Mouse (Mus musculus): ENCODE results near the gene Gba. TPM values are rescaled to one million over a fixed set of nuclear protein-coding genes. Genes with fewer than 3 reads are reported as not detected.

Gene Gba
- total RNA-seq, 2 experiments from 2014 or later, result 18.2 to 18.6 TPM

GRCm38 (mm10) chr3:89181749-89182500 lies 20.8 kb upstream of the Gba start:
- intact Hi-C loops (cut with DNase I), result no loop called here
- no peak for DNase-seq

DNA sequence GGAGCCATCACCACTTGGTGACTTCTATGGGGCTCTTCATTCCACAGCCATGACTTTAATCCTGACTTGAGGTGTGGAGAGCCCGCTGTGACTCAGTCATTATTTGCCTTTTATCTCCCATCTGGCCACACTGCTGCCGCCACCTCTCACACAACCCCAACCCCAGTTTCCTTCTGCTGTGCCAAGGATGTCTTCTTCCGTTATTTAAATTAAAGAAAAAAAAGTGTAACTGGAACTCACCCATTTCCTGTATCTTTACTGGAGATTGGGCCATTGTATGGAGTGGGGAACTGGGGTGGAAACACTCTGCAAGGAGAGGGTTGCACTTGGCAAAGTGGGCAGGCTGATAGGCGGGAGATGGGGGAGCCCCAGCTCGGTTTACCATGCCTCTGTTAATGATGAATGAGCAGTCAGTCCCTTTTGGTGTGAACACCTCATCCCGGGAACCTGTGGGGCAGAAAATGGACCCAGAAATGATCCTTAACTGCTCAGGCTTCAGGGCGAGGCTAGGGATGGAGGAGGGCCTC lies 20.1 kb upstream of the Gba start:
- intact Hi-C loops (cut with DNase I), result no loop called here
- no peak for DNase-seq

DNA sequence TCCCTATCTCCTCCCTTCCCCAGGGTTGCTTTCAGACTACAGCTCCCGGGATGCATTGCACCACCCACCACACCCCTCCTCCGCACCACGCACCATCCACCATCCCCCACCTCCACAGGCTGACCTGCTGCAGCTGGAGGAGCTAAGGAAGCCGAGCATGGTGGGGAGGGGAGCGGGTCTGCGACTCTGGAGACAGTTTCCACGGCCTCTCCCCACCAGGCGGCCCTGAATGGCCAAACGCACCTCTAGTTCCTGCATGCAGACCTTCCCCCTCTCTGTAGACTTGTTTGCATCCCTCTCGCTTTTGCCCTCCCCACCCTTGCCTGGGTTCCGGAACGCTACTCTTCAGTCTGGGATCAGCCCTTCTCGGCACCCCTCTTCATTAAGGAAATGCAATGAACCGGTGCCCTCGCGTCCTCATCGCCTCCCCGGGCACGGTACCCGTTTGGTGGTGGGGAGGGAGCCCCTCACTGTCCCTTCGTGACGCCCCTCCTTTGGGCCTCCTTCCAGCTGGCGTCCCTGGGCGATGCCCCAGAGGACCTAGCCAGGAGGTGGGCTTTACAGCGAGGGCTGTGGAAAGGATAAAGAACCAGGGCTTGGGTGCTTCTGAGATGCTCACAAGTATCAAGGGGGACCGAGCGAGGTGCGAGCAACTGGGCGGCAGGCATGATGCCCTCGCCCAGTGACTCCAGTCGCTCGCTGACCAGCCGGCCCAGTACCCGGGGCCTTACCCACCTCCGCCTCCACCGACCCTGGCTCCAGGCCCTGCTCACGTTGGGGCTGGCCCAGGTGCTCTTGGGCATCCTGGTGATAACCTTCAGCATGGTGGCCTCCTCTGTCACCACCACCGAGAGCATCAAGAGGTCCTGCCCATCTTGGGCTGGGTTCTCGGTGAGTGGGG lies 19.4 kb upstream of the Gba start, which contains the start of gene Fam189b:
Gene Fam189b, plus strand, starts transcription at position 86 of the 901 bp plus-strand sequence.
- intact Hi-C loops (cut with DNase I), result no loop called here
- peak; percentile 75 to 80 for DNase-seq

DNA sequence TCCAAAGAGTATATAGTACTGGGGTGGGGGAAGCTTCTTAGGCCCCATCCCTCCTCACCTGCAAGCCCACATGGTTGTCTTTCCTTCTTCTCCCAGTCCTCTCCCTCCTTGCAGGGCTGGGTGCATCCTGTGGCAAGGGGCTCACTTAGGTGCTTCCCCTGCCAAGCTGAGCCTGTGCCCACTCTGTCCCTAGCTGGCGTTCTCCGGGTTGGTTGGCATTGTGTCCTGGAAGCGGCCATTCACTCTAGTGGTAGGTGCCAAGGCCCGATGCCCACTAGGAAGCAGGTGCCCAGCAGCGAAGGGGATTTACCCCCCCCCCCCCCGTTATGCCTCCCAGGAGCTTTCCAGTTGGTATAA lies 18.8 kb upstream of the Gba start:
- intact Hi-C loops (cut with DNase I), result no loop called here

GRCm38 (mm10) chr3:89187197-89187596 lies 15.5 kb upstream of the Gba start:
- DNase-seq, result no peak
- intact Hi-C loops (cut with DNase I), result no loop called here

More for the DNA sequence above, 18.8 kb upstream of the Gba start:
- no peak for DNase-seq

GRCm38 (mm10) chr3:89187690-89188477 lies 14.8 kb upstream of the Gba start:
- intact Hi-C loops (cut with DNase I), result no loop called here
- no peak for DNase-seq

- DNase-seq, result no peak
Observed at GRCm38 (mm10) chr3:89188478-89188875, 14.3 kb upstream of the Gba start.

DNA sequence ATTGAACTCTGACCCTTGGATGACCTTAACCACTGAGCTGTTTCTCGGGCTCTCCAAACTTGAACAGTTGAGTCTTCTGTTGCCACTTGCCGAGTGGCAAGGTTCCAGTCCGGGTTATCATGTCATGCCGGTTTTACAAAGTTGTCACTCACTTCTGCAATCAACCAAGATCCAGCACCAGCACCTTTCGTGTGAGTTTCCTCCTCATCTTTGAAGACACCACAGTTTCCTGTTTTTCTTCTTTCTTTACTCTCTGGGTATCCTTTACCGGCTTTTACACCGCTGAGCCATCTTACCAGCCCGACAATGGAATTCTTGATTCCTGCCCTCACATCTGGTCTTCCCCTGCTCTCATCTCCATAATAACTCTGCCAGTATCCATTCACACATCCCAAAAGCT lies 12.3 kb upstream of the Gba start:
- no peak for DNase-seq
- intact Hi-C loops (cut with DNase I), result no loop called here

More at GRCm38 (mm10) chr3:89188478-89188875, 14.3 kb upstream of the Gba start:
- intact Hi-C loops (cut with DNase I), result no loop called here

DNA sequence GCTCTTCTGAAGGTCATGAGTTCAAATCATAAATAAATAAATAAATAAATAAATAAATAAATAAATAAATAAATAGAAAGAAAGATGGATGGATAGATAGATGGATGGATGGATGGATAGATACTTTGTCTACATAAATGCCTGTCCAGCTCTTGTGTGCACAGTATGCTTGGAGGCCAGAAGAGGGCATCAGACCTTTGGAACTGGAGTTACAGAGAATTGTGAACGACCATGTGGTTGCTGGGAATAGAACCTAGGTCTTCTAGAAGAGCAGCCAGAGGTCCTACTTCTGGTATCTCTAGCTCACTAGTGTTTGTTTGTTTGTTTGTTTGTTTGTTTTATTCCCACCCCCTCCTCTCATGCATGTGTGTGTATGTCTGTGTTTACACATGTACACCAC lies 9.4 kb upstream of the Gba start:
- DNase-seq, result no peak
- intact Hi-C loops (cut with DNase I), result no loop called here

DNA sequence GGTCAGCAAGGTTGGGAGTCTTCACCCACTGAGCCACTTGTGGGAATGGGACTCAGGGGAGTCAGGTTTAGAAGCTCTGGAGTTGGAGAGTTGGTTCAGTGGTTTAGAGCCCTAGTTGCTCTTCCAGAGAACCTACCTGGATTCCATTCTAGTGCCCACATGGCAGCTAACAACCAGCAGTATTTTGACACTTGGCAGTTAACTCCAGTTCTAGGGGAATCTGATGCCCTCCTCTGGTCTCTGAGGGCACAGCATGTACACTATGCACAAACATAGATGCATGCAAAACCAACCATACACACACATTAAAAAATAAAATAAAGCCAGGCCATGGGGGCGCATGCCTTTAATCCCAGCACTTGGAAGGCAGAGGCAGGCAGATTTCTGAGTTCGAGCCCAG lies 8.9 kb upstream of the Gba start:
- intact Hi-C loops (cut with DNase I), result no loop called here

DNA sequence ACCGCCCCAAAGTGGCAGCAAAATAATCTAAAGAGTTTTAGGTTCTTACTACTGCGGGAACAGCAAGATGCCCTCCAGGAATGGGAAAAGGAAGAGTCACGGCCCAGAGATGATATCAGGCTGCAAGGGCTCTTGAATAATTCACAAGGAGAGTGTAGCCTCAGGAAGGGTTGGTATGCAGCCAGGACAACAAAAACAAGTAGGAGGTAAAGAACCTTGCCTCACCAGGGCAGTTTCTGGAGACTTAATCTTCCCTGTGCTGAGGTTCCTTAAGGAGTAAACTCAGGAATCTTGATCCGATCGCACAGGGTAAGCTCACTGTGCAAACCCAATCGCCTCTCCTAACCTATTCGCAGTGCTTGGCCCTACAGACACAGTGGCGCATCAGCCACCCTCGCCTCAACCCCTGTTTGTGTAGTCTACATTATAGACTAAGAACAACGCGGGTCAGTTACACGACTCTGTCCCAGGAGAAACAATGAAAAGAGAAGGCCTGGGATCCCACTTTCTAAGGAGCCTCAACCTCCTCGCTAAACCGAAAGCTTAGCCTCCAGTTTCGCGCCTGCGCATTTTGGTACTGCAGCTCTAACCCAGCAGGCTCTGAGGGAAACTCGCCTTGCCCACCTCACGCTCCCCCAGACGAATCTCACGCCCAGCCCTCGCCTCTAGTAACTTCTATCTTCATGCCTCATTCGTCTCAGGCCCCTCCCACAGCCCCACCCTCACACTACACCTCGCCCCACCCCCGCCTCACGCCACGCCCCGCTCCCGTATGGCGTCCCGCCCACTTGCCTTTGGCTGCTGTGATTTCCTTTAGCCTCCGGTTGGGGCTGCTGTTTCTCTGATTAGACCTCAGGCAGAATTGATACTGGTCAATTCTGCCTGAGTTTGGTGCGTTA lies 6.5 kb upstream of the Gba start:
- DNase-seq, result peak; percentile 76 to 87
- intact Hi-C loops (cut with DNase I), result no loop called here

More for the DNA sequence above, 8.9 kb upstream of the Gba start:
- no peak for DNase-seq

DNA sequence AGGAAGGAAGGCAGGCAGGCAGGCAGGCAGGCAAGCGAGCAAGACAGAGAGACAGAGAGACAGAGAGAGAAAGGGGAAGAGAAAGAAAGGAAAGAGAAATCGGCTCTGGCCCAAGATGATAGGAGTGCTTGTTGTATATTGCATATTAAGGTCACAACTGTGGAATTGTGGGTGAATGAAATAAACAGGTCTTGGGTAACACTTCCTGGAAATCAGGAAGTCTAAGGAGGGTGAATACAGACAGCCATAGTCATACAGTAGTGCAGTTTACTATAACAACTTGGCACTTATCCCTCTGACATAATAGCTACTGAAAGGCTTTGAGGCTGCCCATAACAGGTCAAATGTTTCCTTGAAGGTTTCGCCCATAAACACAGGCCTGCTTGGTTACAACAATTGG lies 2.9 kb upstream of the Gba start:
- intact Hi-C loops (cut with DNase I), result loop anchor here (2.0 kb wide), 1 partner anchor 15 kb away; the partner anchor contains the start of gene Thbs3
- DNase-seq, result no peak

GRCm38 (mm10) chr3:89203142-89203514 lies 400 bp downstream of the Gba start:
- DNase-seq, result no peak
- intact Hi-C loops (cut with DNase I), result no loop called here

- intact Hi-C loops (cut with DNase I), result no loop called here
- DNase-seq, result no peak
Observed at GRCm38 (mm10) chr3:89206079-89206478, 3.4 kb downstream of the Gba start.

DNA sequence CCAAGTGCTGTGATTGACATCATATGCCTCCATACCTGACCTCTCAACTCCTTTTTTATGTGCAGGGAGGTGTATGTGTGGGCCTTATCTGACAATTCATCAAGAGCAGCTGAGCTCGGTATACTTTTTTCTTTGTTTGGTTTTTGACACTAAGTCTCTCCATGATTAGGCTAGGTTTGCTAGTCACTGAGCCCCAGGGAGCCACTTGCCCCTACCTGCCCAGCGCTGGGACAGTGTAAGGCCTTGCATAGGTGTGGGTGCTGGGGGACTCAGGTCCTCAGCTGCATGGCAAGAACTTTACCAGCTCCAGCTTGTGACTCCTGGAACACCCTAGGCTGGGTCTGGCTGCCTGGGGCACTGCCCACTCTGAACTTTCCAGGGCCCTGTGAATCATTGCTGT lies 4.0 kb downstream of the Gba start:
- intact Hi-C loops (cut with DNase I), result no loop called here
- no peak for DNase-seq

DNA sequence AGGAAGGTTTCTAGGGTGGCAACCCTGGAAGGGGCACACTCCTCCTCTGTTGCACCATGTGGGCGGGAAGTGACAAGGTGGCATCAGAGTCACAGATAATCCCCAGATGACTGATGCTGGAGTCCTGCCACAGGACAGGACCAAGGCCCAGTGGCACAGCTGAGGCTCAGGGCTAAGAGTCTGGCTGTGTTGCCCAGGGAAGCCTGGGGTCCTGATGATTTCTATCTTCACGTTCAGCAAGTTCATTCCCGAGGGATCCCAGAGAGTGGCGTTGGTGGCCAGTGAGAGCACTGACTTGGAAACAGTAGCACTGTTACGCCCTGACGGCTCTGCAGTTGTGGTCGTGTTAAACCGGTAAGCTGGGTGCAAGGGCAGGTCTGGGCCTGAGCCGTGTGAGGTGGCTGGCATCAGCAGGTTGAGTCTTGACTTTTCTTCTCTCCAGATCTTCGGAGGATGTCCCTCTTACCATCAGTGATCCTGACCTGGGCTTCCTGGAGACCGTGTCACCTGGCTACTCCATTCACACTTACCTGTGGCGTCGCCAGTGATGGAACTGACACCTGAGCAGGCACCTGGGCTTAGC lies 5.4 kb downstream of the Gba start:
- no peak for DNase-seq
- intact Hi-C loops (cut with DNase I), result no loop called here

- intact Hi-C loops (cut with DNase I), result no loop called here
- DNase-seq, result no peak
Observed at GRCm38 (mm10) chr3:89208736-89209135, 6.0 kb downstream of the Gba start.

DNA sequence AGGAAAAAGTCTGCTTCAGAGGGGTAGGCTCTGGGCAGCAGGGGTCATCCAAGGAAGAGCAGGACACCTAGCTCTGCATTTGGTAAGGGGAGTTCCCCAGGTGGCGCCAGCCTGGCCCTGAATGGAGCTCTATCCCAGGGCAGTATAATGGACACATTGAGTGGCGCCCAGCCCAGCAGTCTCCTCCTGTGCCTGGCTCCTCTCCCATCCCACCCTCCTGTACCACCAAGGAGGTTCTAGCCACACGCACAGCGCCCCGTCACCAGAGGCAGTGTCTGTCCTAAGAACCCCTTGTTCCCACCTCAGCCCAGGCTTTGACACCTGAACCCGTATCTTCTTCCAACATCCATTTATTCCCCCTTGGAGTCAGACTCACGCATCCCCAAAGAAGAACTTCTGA lies 7.0 kb downstream of the Gba start:
- no peak for DNase-seq
- intact Hi-C loops (cut with DNase I), result no loop called here

DNA sequence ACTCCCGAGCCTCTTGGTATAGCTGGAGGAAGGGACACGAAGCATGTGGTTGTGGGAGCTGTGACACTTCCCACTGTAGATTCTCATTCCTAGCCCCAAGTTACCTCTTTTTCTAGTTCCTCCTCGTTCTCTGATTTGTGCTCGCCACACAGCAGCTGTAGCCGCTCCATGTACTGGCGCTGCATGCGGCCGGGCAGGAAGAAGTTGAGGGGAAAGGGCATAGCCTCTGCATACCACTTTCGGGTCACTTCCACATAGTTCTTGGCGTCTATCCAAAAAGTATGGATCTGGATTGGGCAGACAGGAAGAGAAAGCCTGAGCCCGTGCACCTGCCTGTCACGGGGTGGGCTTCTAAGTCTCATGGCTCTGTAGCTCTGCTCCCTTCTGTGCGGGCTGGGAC lies 7.4 kb downstream of the Gba start:
- intact Hi-C loops (cut with DNase I), result no loop called here

More for the DNA sequence above, 7.4 kb downstream of the Gba start:
- DNase-seq, result no peak
